Mouse (Mus musculus): ENCODE data around the gene Plek.
A peak's percentile ranks its signal among the peaks of the same experiment; 100 is the strongest.

The Plek gene

GRCm38 (mm10) chr11:17000353-17001334 is 51.5 kb downstream of the Plek start:
- no peak for DNase-seq

- DNase-seq, result no peak
Observed at GRCm38 (mm10) chr11:16999933-17000332, 52.2 kb downstream of the Plek start.

GRCm38 (mm10) chr11:16999387-16999786 is 52.8 kb downstream of the Plek start:
- DNase-seq, result no peak

- DNase-seq, result no peak
Observed at GRCm38 (mm10) chr11:16997465-16997864, 54.7 kb downstream of the Plek start.

GRCm38 (mm10) chr11:16996818-16997217 is 55.4 kb downstream of the Plek start:
- DNase-seq, result no peak

GRCm38 (mm10) chr11:16992880-16993279 is 59.3 kb downstream of the Plek start:
- DNase-seq, result no peak

- no peak for DNase-seq
Observed at GRCm38 (mm10) chr11:16989885-16990284, 62.3 kb downstream of the Plek start.

GRCm38 (mm10) chr11:16987745-16988328 is 64.3 kb downstream of the Plek start:
- DNase-seq, result no peak

GRCm38 (mm10) chr11:16986550-16987187 is 65.5 kb downstream of the Plek start:
- DNase-seq, result no peak

GRCm38 (mm10) chr11:16978161-16978707 is 73.9 kb downstream of the Plek start:
- peak; percentile 58 to 62 for DNase-seq

- DNase-seq, result peak; percentile 25 to 46
Observed at GRCm38 (mm10) chr11:16977611-16978010, 74.6 kb downstream of the Plek start.

- DNase-seq, result peak in 1 of 2 experiments; percentile 16
Observed at GRCm38 (mm10) chr11:16976937-16977336, 75.2 kb downstream of the Plek start.

GRCm38 (mm10) chr11:16973086-16973485 is 79.1 kb downstream of the Plek start:
- DNase-seq, result no peak

GRCm38 (mm10) chr11:16972027-16972426 is 80.2 kb downstream of the Plek start:
- DNase-seq, result no peak

- DNase-seq, result peak in 1 of 2 experiments; percentile 34
Observed at GRCm38 (mm10) chr11:16969650-16970049, 82.5 kb downstream of the Plek start.

GRCm38 (mm10) chr11:16967806-16968205 is 84.4 kb downstream of the Plek start:
- peak; percentile 57 to 63 for DNase-seq

GRCm38 (mm10) chr11:16958520-16958919 is 93.7 kb downstream of the Plek start:
- no peak for DNase-seq

- DNase-seq, result peak; percentile 14 to 37
Observed at GRCm38 (mm10) chr11:16957030-16957429, 95.2 kb downstream of the Plek start.

- DNase-seq, result peak; percentile 18 to 22
Observed at GRCm38 (mm10) chr11:16956115-16956862, 95.9 kb downstream of the Plek start.

GRCm38 (mm10) chr11:16951761-16952010 is 100.5 kb downstream of the Plek start:
- DNase-seq, result no peak

- peak; percentile 96 to 98 for DNase-seq
Observed at GRCm38 (mm10) chr11:16950976-16951760, 101.0 kb downstream of the Plek start, which contains the start of gene Fbxo48. Gene Fbxo48, plus strand, starts transcription at chr11:16951375.

All from B cell, adult 2 months (primary cell).